8 mouse cellular contexts compared by ENCODE assay signal in genomic region chr5:41845558-41845937, GRCm38 (mm10). TPM values are rescaled to one million over a fixed set of nuclear protein-coding genes. Genes with fewer than 3 reads are reported as not detected.
DNase-seq lines count a peak whose midpoint lies in the region; ATAC-seq and TF ChIP-seq lines count a peak whose summit lies in the region.

No protein-coding gene starts in this region.

- H3K9ac ChIP-seq in heart, embryonic 13.5 days: peak overlapping the region; percentile 78
- peak overlapping the region; percentile 55 for H3K9ac ChIP-seq in liver, embryonic 11.5 days (ENCODE audit: low read depth, low read length)

- H3K4me1 ChIP-seq in heart, embryonic 13.5 days: peaks cover 21% of the 10 kb centered on the region
- H3K4me1 ChIP-seq in thymus, adult 2 months (replicated peaks; ENCODE audit: control insufficient read depth, insufficient read depth, low read length): peaks cover 14% of the 10 kb centered on the region
- H3K4me1 ChIP-seq in liver, embryonic 11.5 days (replicated peaks; ENCODE audit: control insufficient read depth, insufficient read depth, low read length): peaks cover 17% of the 10 kb centered on the region

- intact Hi-C loops in heart, postnatal 25 days (cut with DNase I): no loop called here
- intact Hi-C loops in left cerebral cortex, postnatal 36 days (cut with DNase I): loop anchor here (10.0 kb wide), 1 partner anchor 141 kb away; the partner anchor contains the start of gene Rab28
- intact Hi-C loops in left cerebral cortex, postnatal 4 days (cut with DNase I): no loop called here

- WGBS in heart, embryonic 13.5 days: 46% methylated on average over 2 of the region's 2 CpGs
- 17% methylated on average over 2 of the region's 2 CpGs for WGBS in thymus, adult 2 months
- 52% methylated on average over 2 of the region's 2 CpGs for WGBS in liver, embryonic 11.5 days

- H3K9me3 ChIP-seq in heart, embryonic 13.5 days: no peaks in the 10 kb centered on the region
- no peaks in the 10 kb centered on the region for H3K9me3 ChIP-seq in liver, embryonic 11.5 days (ENCODE audit: control insufficient read depth, low read length)

- H3K27me3 ChIP-seq in heart, embryonic 13.5 days (replicated peaks): no peaks in the 10 kb centered on the region
- no peaks in the 10 kb centered on the region for H3K27me3 ChIP-seq in thymus, adult 2 months (ENCODE audit: control insufficient read depth, insufficient read depth, low read length)
- H3K27me3 ChIP-seq in liver, embryonic 11.5 days (replicated peaks; ENCODE audit: control insufficient read depth, insufficient read depth, low read length): no peaks in the 10 kb centered on the region

- H3K4me2 ChIP-seq in heart, embryonic 13.5 days: peak overlapping the region; percentile 77
- peak overlapping the region; percentile 85 for H3K4me2 ChIP-seq in liver, embryonic 11.5 days

- ATAC-seq in heart, embryonic 13.5 days (ENCODE audit: extremely low read depth, insufficient number of reproducible peaks, low FRiP score, low TSS enrichment): no peak
- no peak for ATAC-seq in liver, embryonic 11.5 days (replicated peaks; ENCODE audit: low FRiP score)

- no peak overlapping the region for H3K27ac ChIP-seq in heart, embryonic 13.5 days (replicated peaks)
- H3K27ac ChIP-seq in thymus, adult 2 months (ENCODE audit: control insufficient read depth, insufficient read depth, low read length): peak overlapping the region; percentile 58; the same call in 1 of the 2 replicates
- no peak overlapping the region for H3K27ac ChIP-seq in liver, embryonic 11.5 days (ENCODE audit: low read depth, low read length)

- H3K36me3 ChIP-seq in heart, embryonic 13.5 days: peaks cover 6% of the 10 kb centered on the region; the same call in 1 of the 2 replicates
- H3K36me3 ChIP-seq in thymus, adult 2 months (ENCODE audit: control insufficient read depth, insufficient read depth, low read length): no peaks in the 10 kb centered on the region
- no peaks in the 10 kb centered on the region for H3K36me3 ChIP-seq in liver, embryonic 11.5 days (ENCODE audit: control insufficient read depth, insufficient read depth, low read length)

- H3K4me3 ChIP-seq in heart, embryonic 13.5 days: peak overlapping the region; percentile 91
- peak overlapping the region; percentile 26 for H3K4me3 ChIP-seq in thymus, adult 2 months (ENCODE audit: control insufficient read depth, insufficient read depth, low read length)
- H3K4me3 ChIP-seq in liver, embryonic 11.5 days (ENCODE audit: low read depth, low read length): peak overlapping the region; percentile 92

- DNase-seq in heart, postnatal 25 days (ENCODE audit: low spot score): no peak
- DNase-seq in thymus, adult 2 months: no peak
- no peak for DNase-seq in thymus, postnatal 4 days
- no peak for DNase-seq in liver, embryonic 11.5 days (ENCODE audit: low spot score)
- no peak for DNase-seq in left cerebral cortex, postnatal 36 days (ENCODE audit: low spot score in 2 of 2)
- no peak for DNase-seq in left cerebral cortex, postnatal 4 days
- DNase-seq in embryo, embryonic 10 days (ENCODE audit: low spot score): no peak

- no peak for TF ChIP-seq CTCF in thymus, adult 2 months (IDR thresholded peaks at IDR 0.05; ENCODE audit: borderline replicate concordance, control insufficient read depth, extremely low read depth, insufficient read depth, low read length, poor library complexity)

- no peak for TF ChIP-seq POLR2A in thymus, adult 2 months (IDR thresholded peaks at IDR 0.05; ENCODE audit: control insufficient read depth, extremely low read depth, insufficient read depth, low read length, poor library complexity)

RNA-seq across cellular contexts. Expression of gene Bod1l, which starts 1.4 kb away (rescaled TPM):
- polyA plus RNA-seq in heart, embryonic 13.5 days (2015; fragmentation: Nextera tagmentation; extraction: Ambion mirVana): 13.7 and 14.4 TPM in 2 replicates
- 10 to 100 TPM; 17.4 to 18.1 TPM for total RNA-seq in heart, postnatal 25 days (2021)
- polyA plus RNA-seq in thymus, adult 2 months (2012; rRNA removed): 7.5 and 8.4 TPM in 2 replicates
- 19.1 and 21.0 TPM in 2 replicates for polyA plus RNA-seq in liver, embryonic 11.5 days (2014; fragmentation: Nextera tagmentation; extraction: Ambion mirVana)
- 10 to 100 TPM; 33.5 to 43.0 TPM for total RNA-seq in left cerebral cortex, postnatal 36 days (2021)
- total RNA-seq in left cerebral cortex, postnatal 4 days (2021): 10 to 100 TPM; 32.0 to 32.2 TPM

Comparison
In these comparisons a context has a peak if more than half of its experiments do, and no peak if none do; other contexts are left out.
1. H3K4me3 ChIP-seq: peak in every context shown above with its lines; median percentile 92 in liver, embryonic 11.5 days; 91 in heart, embryonic 13.5 days; 26 in thymus, adult 2 months.